Mouse (Mus musculus): ENCODE results near the gene Ykt6. TPM values are rescaled to one million over a fixed set of nuclear protein-coding genes. Genes with fewer than 3 reads are reported as not detected.
"Not testable (repeated sequence)": the region's sequence is repeated elsewhere in the genome, so short reads cannot be mapped to it uniquely, and the experiment has no call there.

Gene Ykt6
- polyA plus RNA-seq, 1 experiment from 2014 or later: 94.5 TPM

DNA sequence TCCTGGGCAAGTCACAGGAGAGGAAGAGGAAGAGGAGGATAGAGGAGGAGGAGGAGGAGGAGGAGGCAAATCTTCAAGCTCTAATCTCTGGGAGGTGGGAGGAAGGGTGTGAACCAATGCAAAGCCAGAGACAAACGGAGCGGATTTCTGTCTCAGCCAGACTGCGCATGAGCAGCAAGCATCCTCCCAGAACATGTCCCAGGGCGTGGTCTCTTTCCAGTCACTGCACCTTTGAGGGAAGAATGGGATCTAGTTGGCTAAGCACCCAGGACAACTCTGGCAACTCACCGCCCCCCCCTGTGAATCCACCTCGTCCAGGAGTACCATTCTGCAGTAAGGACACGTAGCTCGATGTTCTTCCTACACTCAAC, 39.3 kb upstream of the Ykt6 start:
- in situ Hi-C loops (cut with MboI; ENCODE audit: low pct_unique_long_range_greater_than_20kb): loop anchor here (25.0 kb wide), 1 partner anchor 429 kb away; no protein-coding TSS in a partner anchor
- no peak for ATAC-seq
- peaks cover 7% of the 10 kb centered on the region for H3K27me3 ChIP-seq
- CTCF ChIA-PET: interaction anchor here (1.4 to 2.5 kb wide), 2 partner anchors 12 to 80 kb away, joined by 6 to 8 read pairs; no protein-coding TSS in a partner anchor
- no peak for DNase-seq (ENCODE audit: low read depth, low spot score)
- POLR2A ChIA-PET: no interaction called here
- TF ChIP-seq CTCF (IDR thresholded peaks at IDR 0.05): no peak

DNA sequence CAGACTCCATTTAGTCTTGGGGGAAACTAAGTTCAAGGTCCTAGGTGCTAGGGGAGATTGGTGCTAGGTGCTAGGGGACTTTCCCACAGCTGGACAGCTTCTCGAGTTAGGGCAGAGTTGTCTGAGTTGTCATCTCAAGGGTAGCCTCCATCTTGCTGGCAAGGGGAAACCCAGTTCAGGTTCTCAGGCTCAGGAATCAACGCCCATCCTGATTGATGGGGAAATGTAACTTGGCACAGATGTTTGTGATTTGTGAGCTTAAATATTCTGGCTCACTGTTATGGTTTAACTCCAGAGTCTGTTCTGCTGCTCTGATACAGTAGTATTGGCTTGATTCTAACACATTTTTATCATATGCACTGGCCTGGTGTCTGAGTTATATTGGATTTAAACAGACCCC, 37.4 kb upstream of the Ykt6 start:
- TF ChIP-seq CTCF (IDR thresholded peaks at IDR 0.05): no peak
- ATAC-seq (no peak), DNase-seq (ENCODE audit: low read depth, low spot score) (no peak)
- CTCF ChIA-PET: interaction anchor here (1.4 kb wide), 1 partner anchor 32 kb away, joined by 5 read pairs; no protein-coding TSS in a partner anchor
- in situ Hi-C loops (cut with MboI; ENCODE audit: low pct_unique_long_range_greater_than_20kb): loop anchor here (25.0 kb wide), 1 partner anchor 431 kb away; no protein-coding TSS in a partner anchor
- POLR2A ChIA-PET: no interaction called here
- peaks cover 14% of the 10 kb centered on the region for H3K27me3 ChIP-seq

GRCm38 (mm10) chr11:5919606-5920005, 35.9 kb upstream of the Ykt6 start:
- no peak for TF ChIP-seq CTCF (IDR thresholded peaks at IDR 0.05)
- in situ Hi-C loops (cut with MboI; ENCODE audit: low pct_unique_long_range_greater_than_20kb): loop anchor here (25.0 kb wide), 1 partner anchor 432 kb away; no protein-coding TSS in a partner anchor
- DNase-seq (ENCODE audit: low read depth, low spot score) (no peak), ATAC-seq (no peak)
- peaks cover 19% of the 10 kb centered on the region for H3K27me3 ChIP-seq
- ChIA-PET CTCF (interaction anchor here (1.7 kb wide), 1 partner anchor 12 kb away, joined by 4 read pairs; no protein-coding TSS in a partner anchor), POLR2A (no interaction called here)

DNA sequence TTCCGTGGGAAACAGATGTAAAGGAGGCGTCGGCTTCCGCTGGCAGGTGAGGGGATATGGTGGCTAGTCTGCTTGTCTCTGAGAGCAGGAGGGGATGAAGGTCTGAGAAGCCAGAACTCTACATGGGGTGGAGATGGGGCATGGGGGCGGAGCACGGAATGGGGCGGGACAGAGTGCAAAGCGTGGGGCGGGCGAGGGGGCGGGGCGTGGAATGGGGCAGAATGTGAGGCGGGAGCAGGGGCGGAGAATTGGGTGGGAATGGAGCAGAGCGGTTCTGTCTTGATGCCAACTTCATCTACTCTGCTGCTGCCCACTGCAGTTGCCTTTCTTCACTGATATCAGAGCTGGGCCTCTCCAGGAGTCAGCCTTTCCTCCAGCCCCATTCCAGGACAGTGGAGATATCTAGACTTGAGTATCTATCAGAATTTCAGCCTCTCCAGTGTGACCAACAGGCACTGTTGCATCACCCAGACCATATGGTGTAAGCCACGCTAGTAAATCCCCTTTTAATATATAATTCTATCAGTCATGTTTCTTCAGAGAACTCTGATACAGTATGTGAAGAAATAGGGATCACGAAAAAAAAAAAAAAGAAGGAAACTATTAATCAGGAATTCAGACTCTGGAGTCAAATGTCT, 35.1 kb upstream of the Ykt6 start:
- in situ Hi-C loops (cut with MboI; ENCODE audit: low pct_unique_long_range_greater_than_20kb): loop anchor here (25.0 kb wide), 1 partner anchor 433 kb away; no protein-coding TSS in a partner anchor
- H3K27me3 ChIP-seq: peaks cover 19% of the 10 kb centered on the region
- CTCF ChIA-PET: interaction anchor here (1.0 to 1.7 kb wide), 2 partner anchors 11 to 21 kb away, joined by 3 to 4 read pairs; no protein-coding TSS in a partner anchor
- no peak for TF ChIP-seq CTCF (IDR thresholded peaks at IDR 0.05)
- ATAC-seq (no peak), DNase-seq (ENCODE audit: low read depth, low spot score) (no peak)
- POLR2A ChIA-PET: no interaction called here

GRCm38 (mm10) chr11:5924699-5925098, 30.8 kb upstream of the Ykt6 start:
- TF ChIP-seq CTCF (IDR thresholded peaks at IDR 0.05): no peak
- POLR2A ChIA-PET: no interaction called here
- CTCF ChIA-PET: no interaction called here
- ATAC-seq (no peak), DNase-seq (ENCODE audit: low read depth, low spot score) (no peak)
- in situ Hi-C loops (cut with MboI; ENCODE audit: low pct_unique_long_range_greater_than_20kb): loop anchor here (25.0 kb wide), 1 partner anchor 437 kb away; no protein-coding TSS in a partner anchor
- H3K27me3 ChIP-seq: peaks cover 19% of the 10 kb centered on the region

DNA sequence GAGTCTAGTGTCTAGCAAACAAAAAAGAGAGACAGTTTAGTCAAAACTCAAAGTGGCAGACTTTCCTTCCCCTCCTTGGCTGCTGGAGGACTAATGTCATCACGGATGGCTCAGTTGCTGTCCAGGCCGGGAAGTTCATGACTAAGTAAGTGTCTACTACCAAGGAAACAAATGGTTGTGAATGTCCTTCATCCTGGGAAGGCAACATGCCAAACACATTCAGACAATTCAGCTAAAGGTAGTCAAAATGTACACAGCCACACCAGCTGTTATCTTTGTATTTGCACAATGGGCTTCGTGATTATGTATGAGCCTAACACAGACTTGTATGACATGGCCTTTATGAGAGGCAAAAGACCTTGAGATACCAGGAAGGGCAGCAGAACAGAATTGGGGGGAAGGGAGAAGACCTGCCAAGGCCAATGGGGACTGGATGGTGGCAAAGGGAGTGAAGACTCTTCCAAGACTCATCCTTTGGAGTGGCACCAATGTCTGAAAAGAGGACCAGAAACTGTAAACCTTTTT, 28.7 kb upstream of the Ykt6 start:
- in situ Hi-C loops (cut with MboI; ENCODE audit: low pct_unique_long_range_greater_than_20kb): no loop called here
- CTCF ChIA-PET: no interaction called here
- no peak for TF ChIP-seq CTCF (IDR thresholded peaks at IDR 0.05)
- DNase-seq (ENCODE audit: low read depth, low spot score) (no peak), ATAC-seq (no peak)
- POLR2A ChIA-PET: no interaction called here
- peaks cover 9% of the 10 kb centered on the region for H3K27me3 ChIP-seq

DNA sequence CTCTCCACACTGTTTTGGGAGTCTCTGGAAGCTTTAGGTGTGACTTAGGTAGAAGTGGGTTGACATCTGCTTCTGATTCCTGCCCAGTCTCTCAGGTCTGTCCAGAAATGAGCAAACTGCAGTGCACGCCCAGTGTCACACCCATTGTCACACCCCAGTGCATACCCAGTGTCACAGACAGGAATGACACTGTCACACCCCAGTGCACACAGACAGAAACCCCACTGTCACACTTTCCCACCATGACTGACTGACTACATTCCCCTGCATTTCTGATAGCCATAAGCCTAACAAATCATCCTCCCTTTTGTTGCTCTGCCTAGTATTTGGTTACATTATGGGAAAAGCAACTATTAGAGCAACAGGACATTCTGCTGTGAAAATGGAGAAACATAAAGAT, 24.9 kb upstream of the Ykt6 start:
- H3K27me3 ChIP-seq: no peaks in the 10 kb centered on the region
- no peak for TF ChIP-seq CTCF (IDR thresholded peaks at IDR 0.05)
- POLR2A ChIA-PET: no interaction called here
- CTCF ChIA-PET: interaction anchor here (1.5 kb wide), 1 partner anchor 10 kb away, joined by 4 read pairs; no protein-coding TSS in a partner anchor
- in situ Hi-C loops (cut with MboI; ENCODE audit: low pct_unique_long_range_greater_than_20kb): no loop called here
- no peak for DNase-seq (ENCODE audit: low read depth, low spot score)
- ATAC-seq: no peak

- POLR2A ChIA-PET; DNase-seq (ENCODE audit: low read depth, low spot score); ATAC-seq; in situ Hi-C loops (cut with MboI; ENCODE audit: low pct_unique_long_range_greater_than_20kb); H3K27me3 ChIP-seq: not testable (repeated sequence)
- CTCF ChIA-PET: interaction anchor here (1.5 to 1.8 kb wide), 2 partner anchors 11 to 21 kb away, joined by 4 read pairs; no protein-coding TSS in a partner anchor
Observed at GRCm38 (mm10) chr11:5931947-5932346, 23.5 kb upstream of the Ykt6 start.

GRCm38 (mm10) chr11:5934531-5934930, 21.0 kb upstream of the Ykt6 start:
- CTCF ChIA-PET; POLR2A ChIA-PET; H3K27me3 ChIP-seq; ATAC-seq; in situ Hi-C loops (cut with MboI; ENCODE audit: low pct_unique_long_range_greater_than_20kb); DNase-seq (ENCODE audit: low read depth, low spot score): not testable (repeated sequence)

DNA sequence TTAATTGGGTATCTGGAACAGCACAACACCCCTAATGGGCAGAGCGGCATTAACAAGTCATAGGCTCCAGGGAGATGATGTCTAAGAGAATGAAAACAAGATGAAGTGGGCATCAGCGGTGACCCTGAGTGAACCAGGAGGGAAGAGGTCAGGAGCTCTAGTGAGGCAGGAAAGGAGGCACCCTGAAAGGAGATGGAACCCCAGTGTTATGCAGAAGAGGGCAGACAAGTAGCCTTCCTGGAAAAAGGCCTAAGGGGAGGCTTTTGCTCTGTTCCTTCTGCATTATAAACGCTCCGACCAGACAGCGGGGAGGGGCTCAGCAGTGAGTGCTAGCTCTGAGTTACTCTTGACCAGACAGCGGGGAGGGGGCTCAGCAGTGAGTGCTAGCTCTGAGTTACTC, 12.5 kb upstream of the Ykt6 start:
- in situ Hi-C loops (cut with MboI; ENCODE audit: low pct_unique_long_range_greater_than_20kb): no loop called here
- no peak for TF ChIP-seq CTCF (IDR thresholded peaks at IDR 0.05)
- ATAC-seq: no peak
- no peak for DNase-seq (ENCODE audit: low read depth, low spot score)
- POLR2A ChIA-PET: no interaction called here
- no peaks in the 10 kb centered on the region for H3K27me3 ChIP-seq
- CTCF ChIA-PET: interaction anchor here (1.0 kb wide), 1 partner anchor 10 kb away, joined by 3 read pairs; no protein-coding TSS in a partner anchor

- ATAC-seq (peak; percentile 23), DNase-seq (ENCODE audit: low read depth, low spot score) (no peak)
- TF ChIP-seq CTCF (IDR thresholded peaks at IDR 0.05): peak; percentile 49
- ChIA-PET POLR2A (no interaction called here), CTCF (no interaction called here)
- no peaks in the 10 kb centered on the region for H3K27me3 ChIP-seq
- in situ Hi-C loops (cut with MboI; ENCODE audit: low pct_unique_long_range_greater_than_20kb): no loop called here
Observed at GRCm38 (mm10) chr11:5945096-5945495, 10.4 kb upstream of the Ykt6 start.
